Mouse (Mus musculus): Measurements from ENCODE around the gene Dclk2.
A peak's percentile ranks its signal among the peaks of the same experiment; 100 is the strongest.

The Dclk2 gene

DNA sequence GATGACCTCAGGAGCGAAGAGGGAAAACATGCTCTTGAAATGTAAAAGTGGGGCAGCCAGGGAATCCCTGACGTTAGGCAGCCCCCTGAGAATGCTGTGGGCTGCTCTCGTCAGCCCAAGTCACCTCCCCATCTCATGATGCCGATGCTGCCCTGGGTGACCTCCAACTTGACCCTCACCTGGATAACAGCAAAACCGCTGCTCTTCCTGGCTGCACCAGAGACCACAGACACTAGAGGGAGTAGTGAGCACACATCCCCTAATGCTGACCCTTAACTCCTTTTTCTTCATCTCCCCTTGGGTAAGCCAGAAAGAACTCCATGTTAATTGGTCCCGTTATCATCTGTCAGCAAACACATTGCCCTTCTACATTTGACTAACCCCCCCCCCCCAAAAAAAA is 123.9 kb downstream of the Dclk2 start:
- no peak for DNase-seq (ENCODE audit: low spot score)

DNA sequence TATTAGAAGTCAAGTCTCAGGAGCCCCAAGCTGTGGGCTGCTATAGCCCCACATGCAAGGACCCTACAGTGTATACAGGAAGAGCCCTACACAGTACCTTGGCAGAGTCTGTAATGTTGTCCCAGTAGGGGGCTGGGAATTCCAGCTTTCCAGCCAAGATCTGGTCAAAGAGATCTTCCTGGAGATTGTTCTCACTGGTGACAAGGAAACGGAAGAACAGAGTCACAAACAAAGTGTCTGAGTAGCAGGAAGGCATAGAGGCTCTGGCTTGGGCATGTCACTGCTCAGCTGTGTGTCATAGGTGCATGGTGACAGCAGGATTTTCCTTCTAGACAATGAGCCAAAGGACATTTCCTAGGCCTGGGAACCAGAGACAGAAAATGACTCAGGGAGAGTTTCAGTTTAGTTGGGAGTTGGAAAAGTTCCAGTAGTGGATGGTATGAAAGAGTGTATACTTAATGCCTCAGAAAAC is 126.9 kb downstream of the Dclk2 start:
- DNase-seq (ENCODE audit: low spot score), result no peak

DNA sequence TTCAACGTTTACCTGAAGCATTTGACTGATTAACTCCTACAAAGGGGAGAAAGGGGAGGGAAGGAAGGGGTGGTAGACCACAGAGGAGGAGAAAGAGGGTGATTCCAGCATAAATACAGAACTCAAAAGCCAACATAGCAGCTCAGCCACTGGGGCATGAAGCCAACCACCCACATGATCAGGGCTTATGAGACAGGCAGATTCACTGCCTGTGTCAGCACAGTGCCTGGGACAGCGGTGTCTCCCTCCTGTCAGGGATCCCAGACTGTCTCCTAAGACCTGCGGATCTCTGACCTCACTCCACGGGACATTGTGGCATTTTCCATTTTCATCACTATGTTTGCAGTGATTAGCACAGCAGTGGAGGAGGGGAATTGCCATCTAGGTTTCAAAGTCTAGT is 127.4 kb downstream of the Dclk2 start:
- DNase-seq (ENCODE audit: low spot score), result no peak

DNA sequence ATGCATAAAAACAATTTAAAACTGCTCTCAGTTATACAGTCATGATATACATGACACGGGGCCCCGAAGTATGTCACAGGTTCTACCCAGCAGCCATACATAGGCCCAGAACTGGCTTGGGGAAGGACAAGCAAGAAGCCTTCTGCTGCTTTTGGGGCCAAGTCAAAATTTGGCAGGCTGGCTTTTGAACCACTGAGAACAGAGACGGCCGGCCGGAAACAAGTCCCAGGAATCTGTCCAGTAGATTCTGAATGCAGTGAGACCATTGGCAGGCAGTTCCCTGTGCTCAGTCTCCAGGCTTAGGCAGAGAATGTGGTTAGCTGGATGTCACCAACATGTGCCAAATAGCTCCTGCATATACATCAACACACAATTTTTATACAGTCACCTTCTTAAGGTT is 130.9 kb downstream of the Dclk2 start:
- no peak for DNase-seq (ENCODE audit: low spot score)

DNA sequence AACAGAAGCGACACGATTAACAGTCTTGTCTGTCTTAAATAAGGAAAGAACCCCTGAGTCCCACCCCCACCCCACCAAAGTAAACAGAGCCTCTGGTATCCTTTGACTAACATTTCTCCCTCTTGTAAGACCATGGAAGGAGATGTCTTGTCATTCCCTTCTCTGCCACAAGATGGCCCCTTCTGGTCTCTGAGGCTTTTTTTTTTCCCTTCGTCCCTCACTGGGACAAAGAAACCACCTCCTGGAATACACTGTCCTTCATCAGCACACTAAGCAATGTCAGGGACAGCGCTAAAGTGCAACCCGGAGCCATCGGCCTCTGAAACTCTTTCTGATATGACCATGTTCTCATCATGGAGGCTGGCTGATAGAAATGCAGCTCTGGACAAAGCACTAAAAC is 131.9 kb downstream of the Dclk2 start:
- DNase-seq (ENCODE audit: low spot score), result peak; percentile 85

DNA sequence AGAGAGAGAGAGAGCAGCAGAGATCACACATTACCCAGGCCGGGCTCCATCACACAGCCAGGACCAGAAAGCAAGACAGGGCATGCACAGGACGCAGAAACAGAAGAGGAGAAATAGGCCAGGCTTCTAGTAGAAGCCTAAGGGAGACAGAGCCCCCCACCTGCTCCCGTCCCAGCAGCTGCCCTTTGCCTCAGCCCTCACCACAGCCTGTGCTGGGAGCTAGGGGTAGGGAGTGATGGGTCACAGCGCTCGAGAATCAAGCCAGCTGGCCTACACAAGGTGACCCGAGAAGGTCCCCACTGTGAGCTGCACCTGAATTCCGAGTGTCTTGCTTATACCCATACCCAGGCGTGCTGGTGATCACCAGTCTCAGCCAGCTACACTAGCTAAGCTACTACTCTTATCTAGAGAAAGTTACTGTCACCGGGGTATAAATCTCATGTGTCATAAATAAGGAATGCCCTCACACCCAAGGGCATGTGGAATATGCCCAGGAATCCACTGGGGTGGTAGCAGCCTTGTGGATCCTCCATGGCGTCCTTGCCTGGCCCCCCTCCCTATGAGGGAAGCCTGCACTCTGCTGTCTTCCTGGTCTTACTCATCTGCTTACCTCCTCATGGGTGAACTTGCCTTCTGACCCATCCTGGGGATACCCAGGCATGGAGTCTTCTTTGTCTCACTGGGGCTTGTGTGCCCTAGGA is 133.1 kb downstream of the Dclk2 start:
- DNase-seq (ENCODE audit: low spot score), result no peak

DNA sequence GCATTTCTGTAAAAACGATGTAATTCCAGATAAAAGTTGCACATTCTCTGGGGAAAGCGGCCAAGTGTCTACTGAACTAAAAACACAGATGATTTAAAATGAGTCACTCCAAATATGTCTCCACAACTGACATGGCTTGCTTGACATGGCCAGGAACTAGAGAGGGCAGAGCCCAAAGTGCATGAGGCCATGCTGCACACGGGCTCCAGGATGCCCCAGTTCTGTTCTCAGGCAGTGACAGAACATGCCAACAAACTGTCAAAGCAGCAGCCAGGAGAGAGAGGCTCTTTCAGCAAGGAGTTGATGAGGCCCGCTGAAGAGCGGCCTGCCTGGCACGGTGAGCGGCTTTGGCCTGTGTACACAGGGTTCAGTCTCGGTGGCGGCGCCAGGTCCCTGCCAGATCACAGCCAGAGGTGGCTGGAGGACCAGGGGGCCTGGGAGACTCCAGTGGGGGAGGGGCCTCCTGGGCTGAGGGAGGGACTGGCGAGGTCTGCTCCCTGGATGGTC is 133.8 kb downstream of the Dclk2 start:
- peak; percentile 82 for DNase-seq (ENCODE audit: low spot score)

DNA sequence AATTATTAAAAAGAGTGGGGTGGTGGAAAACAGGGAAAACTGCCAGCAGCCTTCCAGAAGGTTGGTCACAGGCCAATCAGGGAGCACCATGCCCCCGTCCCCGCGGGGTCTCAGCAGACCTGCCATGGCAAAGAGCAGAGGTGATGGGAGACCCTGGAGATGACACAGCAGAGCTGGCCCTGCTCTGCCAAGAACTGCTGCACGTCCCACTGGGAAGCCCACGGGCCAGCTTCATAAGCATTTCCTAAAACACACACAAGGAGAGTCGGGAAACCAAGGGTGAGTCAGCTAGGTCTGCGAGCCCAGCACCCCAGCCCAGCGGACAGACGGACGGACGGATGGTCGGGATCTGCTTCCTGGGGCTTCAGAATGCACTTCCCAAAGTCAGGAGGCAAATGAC is 134.4 kb downstream of the Dclk2 start:
- DNase-seq (ENCODE audit: low spot score), result peak; percentile 40

DNA sequence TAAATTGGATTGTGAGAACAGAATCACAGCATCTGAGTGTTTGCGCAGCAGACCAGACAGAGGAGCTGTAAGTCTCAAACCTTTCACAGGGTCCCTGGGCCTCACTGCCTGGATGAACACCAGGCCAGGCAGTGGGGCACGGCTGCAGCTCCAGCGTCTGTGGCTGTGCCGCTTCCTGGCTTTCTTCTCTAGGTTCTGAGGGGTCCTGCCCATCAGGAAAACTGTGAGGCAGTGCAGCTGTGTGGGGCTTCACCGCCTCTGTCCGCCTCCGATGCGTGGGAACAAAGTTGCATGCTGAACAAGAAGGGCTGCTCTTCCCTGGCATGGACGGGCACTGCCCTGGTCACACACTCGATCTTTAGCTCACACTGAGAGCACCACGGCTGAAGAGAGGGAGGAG is 135.7 kb downstream of the Dclk2 start:
- DNase-seq (ENCODE audit: low spot score), result no peak

DNA sequence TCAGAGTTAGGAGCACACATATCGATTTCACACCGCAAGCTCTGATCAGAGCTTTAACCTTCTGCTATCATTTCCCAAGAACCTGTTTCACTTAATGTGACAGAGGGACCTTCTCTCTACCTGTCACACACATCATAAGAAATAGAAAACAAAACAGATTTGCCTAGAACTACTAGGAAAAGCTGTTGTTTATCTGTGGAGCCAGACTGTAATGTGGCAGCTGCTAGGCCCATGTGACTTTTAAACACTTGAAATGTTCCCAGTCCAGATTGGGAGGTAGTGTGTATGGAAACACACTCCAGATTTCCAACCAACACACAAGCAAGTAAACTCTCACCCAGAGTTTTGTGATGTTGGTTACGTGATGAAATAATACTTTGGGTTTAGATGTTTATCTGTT is 136.6 kb downstream of the Dclk2 start:
- no peak for DNase-seq (ENCODE audit: low spot score)

DNA sequence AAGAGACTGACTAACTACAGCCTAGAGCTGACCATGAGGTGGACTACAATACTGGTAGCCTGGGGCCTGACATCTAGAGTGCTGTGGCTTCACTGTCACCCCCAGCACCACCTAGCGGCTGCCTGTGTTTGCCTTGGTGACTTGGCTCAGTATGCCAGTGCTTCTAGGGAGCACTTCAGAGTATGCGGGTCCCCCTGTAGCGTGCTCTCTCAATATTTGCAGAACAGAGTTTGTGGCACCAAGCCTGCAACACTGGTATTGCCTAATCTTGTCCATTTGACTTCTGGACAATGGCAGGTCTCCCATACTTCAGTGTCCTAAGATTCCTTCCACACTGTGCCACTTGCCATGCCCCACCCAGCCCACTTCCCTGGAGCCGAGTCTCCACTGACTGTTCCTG is 140.9 kb downstream of the Dclk2 start:
- no peak for DNase-seq (ENCODE audit: low spot score)

DNA sequence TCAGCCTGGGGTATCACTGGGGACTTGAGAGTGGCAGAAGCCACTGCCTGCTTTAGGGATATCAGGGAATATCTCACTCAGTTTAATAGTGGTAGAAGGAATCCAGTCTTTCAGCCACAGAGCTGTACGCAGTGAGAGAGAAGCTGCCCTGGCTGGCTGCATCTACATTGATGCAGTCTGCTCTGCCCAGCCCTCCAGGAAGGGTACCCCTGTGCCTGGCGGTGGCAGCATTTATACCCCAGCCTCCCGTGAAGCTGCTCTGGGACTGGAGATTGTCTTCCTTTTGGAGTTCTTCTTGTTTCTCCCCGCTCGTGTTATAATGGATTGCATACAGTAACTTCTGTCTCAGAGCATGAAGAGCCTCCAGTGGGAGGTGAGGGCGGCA is 145.2 kb downstream of the Dclk2 start:
- DNase-seq (ENCODE audit: low spot score), result no peak

DNA sequence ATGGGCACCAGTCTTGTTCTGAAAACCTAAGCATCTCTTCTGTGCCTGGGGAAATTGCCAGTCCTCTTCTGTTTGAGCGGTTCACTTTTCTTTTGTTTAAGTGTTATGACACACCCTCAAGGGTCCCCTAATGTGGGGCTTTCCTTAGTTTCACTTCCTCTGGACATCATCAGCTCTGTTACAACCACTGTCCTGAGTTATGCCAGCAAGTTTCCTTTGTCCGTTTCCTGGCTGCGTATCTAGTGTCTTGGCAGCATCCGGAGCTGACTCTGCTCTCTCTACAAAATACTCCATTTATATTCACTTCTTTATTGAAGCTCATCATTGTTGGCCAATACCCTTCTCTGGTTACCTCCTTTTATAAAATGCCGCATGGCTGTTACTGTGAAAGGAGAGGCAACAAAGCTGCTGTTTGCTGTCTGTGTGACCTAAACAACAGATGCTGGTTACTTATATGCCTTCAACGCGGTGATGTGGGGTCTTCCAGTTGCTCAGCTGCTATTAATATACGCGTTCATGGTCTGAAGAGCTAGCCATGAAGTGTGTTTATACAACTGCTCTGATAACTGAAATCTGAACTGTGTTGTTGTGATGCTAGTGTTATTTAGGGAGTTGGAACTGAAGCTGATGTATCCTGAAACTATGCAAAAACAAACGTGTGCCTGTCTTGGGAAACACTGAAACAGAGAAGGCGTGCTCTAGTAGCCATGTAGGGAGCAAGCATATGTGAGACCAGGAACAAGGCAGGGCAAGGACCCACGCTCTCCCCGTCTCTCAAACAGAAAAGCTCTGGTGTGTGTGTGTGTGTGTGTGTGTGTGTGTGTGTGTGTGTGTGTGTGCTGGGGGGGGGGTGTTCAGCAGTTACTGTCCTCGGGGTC is 145.8 kb downstream of the Dclk2 start:
- no peak for DNase-seq (ENCODE audit: low spot score)

DNA sequence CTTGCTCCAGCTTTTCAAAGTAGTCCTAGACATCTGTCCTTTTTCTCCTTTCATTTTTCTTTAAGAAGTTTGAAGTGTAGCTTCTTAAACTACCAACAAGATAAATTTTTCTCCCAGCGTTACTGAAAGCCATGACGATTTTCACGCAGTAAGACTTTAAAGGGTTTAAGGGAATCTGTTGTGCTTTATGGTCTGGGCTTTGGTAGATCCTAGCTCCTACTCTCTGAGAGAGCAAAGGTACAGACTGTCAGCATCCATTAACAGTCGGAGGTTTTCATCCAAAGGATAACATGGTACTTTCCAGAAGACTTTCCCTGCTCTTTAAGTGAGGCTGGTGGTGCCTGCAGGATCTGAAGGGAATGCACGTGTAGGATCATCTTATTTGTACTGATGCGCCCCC is 151.7 kb downstream of the Dclk2 start:
- no peak for DNase-seq (ENCODE audit: low spot score)

DNA sequence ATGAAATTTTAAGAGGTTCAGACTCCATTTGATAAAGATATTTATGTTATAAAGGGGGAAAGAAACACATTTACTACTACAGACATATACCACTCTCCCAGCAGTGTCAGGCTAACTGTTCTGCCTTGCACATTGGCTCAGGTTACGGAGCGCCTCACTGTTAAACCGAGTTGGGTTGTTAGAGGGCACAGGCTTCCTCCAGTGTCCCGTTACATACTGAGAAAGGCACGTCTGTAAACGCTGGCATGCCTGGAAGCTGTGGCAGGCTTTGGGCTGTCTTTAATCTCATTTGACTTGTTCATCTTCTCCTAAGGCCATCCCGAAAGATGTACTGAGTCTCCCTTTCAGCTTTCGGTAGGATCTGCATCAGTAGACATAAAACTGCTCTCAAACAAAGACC is 152.1 kb downstream of the Dclk2 start:
- DNase-seq (ENCODE audit: low spot score), result no peak

DNA sequence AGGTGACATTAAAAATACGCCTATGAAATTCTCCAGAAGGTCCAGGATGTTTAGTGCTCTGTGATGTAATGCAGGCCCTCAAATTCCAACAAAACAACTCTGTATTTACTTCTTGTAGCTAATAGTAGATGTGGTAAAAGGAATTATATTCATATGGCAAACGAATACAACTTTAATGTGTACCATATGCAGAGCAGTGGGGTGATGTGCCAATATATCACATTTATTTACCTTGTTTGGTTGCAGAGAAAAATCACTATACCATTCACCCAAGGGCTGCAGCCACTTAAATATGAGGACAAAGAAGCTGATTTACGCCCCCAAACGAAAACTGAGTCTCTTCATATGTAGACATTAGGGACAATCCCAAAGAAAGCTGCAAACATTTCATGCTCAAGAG is 158.2 kb downstream of the Dclk2 start:
- no peak for DNase-seq (ENCODE audit: low spot score)

DNA sequence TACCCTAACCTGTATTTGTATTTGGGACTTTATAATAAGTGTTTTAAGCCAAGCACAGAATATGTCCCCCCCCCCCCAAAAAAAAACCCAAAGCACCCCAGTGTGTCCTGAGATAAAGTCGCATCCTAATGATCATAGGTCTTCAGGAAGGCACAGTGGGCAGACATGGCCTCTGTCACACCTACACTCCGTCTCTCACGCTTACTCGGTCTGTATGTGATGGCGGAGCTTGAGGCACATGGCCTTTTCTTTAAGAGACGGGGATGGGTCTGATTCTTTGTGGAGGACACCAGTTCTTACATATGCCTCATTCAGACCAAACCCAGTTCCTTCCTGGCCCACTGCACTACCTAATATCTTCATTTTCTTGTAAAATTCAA is 158.6 kb downstream of the Dclk2 start:
- DNase-seq (ENCODE audit: low spot score), result no peak

DNA sequence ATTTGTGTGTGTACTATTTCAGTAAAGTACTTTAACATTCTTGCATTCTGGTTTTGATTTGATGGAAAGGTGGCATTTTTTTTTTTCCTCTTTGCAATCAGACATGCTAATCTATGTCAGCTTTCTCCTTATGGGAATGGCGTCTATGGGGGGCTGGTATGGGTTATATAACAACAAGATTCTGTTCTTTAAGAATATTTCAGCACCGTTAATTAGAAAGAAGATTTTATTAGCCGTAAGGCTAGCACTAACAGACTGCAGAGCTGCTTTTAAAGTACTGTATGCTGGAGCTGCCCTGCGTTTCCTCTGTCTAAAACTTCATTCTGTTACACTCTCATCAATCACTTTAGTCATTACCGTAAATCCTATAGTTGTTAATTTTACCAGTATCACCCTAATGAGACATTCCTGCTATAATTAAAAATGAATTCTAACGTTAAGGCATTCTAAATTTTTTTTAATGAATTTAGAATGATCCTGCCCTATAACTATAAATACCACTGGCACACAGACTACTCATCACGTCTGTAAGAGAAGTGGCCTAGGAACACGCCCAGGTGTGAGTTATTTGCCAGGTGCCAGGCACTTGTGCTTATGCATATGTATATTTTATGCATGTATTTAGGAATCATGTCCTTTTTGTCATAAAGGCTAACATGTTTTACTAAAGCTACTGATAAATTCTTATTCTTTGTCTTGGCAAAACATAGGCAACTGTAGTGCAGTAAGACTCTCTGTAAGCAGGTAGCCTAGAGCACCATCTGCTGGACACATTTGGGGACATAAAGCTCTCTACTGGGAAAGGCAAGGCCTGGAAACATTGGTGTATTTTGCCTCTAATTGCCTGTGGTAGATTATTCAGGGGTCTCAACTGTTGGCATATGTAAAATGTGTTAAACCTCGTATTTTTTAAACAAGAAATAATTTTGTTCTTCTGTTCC is 159.3 kb downstream of the Dclk2 start:
- peak; percentile 90 for DNase-seq (ENCODE audit: low spot score)

DNA sequence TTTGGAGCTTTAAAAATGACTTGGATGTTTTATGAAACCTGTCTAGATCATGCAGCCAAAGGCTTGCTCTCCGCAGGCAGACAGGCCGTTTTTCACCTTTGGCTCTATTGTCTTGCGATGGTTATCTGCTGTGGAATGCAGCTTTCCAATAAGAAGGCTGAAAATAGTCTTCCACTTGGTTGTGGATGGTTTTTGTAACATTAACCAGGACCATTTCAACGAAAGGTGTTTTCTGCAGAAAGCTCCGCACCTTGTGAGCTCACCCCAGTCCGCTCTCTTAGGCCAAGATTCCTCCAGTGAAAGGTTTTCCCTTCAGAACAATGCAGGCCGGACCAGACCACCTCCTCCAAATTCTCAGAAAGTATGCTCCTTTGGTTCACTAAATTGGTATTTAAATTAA is 160.2 kb downstream of the Dclk2 start:
- no peak for DNase-seq (ENCODE audit: low spot score)

DNA sequence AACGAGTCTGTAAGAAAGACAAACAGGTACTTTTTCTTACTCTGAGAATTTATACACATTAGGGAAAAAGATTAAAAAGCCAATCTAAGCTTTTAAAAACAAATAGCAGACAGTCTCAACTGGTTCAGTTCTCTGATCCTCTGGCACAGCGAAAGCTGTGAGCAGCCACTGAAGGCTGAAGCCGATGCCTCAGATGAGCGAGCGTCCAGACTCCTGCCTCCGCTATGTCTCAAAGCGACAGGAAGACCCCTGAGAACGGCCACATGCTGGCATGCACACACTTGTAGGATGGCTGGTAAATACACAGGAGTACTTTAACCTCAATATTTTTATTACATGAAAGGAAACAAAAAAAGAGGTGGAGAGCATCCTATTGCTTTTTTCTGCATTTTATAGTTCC is 160.8 kb downstream of the Dclk2 start:
- DNase-seq (ENCODE audit: low spot score), result no peak

DNA sequence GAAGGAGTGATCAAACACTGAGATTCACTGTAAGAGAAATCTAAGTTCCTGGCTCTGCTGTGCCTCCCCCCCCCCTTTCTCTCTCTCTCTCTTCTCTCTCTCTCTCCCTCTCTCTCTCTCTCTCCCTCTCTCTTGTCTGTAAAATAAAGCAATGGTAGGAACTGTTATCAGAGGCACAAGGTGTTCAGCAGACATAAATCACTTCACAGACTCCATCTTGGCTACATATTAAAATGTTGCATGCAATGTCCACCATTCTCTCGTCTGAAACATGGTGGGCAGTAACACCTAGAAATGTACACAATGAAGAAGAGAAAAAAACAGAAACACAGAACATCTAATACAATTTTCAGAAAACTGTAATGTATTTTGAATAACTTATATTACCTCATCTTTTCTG is 161.3 kb downstream of the Dclk2 start:
- DNase-seq (ENCODE audit: low spot score), result no peak

DNA sequence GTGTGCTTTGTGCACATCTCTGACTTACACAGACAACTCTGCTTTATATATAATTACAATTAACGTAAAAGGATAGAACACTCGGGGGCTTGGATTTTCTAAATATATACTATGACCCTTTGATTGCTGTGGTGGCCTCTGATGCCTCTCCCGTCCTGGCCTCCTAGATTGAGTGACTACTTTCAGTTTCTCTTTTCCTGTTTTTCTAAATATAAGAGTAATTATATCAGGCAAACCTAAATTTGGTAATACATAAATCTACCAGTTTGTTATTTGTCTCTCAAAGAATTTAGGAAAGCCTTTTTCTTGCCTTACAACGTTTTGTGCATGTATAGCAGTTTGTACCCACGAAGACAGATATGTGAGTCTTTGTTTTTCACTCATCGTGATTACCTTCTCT is 161.9 kb downstream of the Dclk2 start:
- peak; percentile 45 for DNase-seq (ENCODE audit: low spot score)
